Mouse (Mus musculus) ES-Bruce4 (cell line): ENCODE measurements around the gene Cfap44. TPM values are rescaled to one million over a fixed set of nuclear protein-coding genes. Genes with fewer than 3 reads are reported as not detected.
A peak's percentile ranks its signal among the peaks of the same experiment; 100 is the strongest.

ENCODE experiments used
- H3K27ac ChIP-seq: 2 replicates; pipeline ENCODE4 v1.5.1; 2012; ENCODE audit warnings: low read length, inconsistent platforms; ENCODE audit not compliant: insufficient read depth
- H3K27me3 ChIP-seq: 2 replicates; pipeline ENCODE4 v1.6.1; 2012; ENCODE audit warnings: mild to moderate bottlenecking, low read length, inconsistent platforms; ENCODE audit not compliant: control insufficient read depth, poor library complexity, insufficient read depth, severe bottlenecking
- H3K36me3 ChIP-seq: 2 replicates; pipeline ENCODE4 v1.6.1; 2012; ENCODE audit warnings: inconsistent platforms, mild to moderate bottlenecking, low read length, moderate library complexity; ENCODE audit not compliant: control insufficient read depth, poor library complexity, insufficient read depth, severe bottlenecking
- H3K4me1 ChIP-seq: one replicate; pipeline ENCODE4 v1.8.1; 2011; ENCODE audit warnings: low read length; ENCODE audit not compliant: control insufficient read depth, insufficient read depth
- H3K4me3 ChIP-seq: 2 replicates; pipeline ENCODE4 v1.5.1; 2011; ENCODE audit warnings: low read depth, mild to moderate bottlenecking, low read length
- H3K9ac ChIP-seq: 2 replicates; pipeline ENCODE4 v1.6.1; 2012; ENCODE audit warnings: low read depth, mild to moderate bottlenecking, inconsistent platforms; ENCODE audit not compliant: poor library complexity, severe bottlenecking
- H3K9me3 ChIP-seq: replicated peaks from 2 replicates; pipeline ENCODE4 v1.6.1; 2012; ENCODE audit warnings: mild to moderate bottlenecking, low read length, inconsistent platforms; ENCODE audit not compliant: control insufficient read depth, poor library complexity, insufficient read depth, severe bottlenecking
- CTCF ChIP-seq: IDR thresholded peaks from one replicate; pipeline ENCODE4 v1.8.1; 2011; ENCODE audit warnings: low read depth, low read length
- EP300 ChIP-seq: IDR thresholded peaks from 2 replicates; pipeline ENCODE4 v1.6.1; 2011; ENCODE audit warnings: low read depth, low read length; ENCODE audit not compliant: insufficient read depth
- POLR2A ChIP-seq: IDR thresholded peaks from one replicate; pipeline ENCODE4 v1.8.1; 2011; ENCODE audit warnings: low read length; ENCODE audit not compliant: insufficient read depth
- polyA plus RNA-seq: library from polyadenylated mRNA; stranded (reverse); fragments of >200 nt; gene quantifications from 2 replicates; pipeline ENCODE4 v1.2.4, GENCODE M21; 2011; ENCODE audit warnings: low read depth; ENCODE audit not compliant: missing spikeins, insufficient read depth, insufficient read length

Gene Cfap44
- polyA plus RNA-seq, 1 experiment, result 2.7 TPM

DNA sequence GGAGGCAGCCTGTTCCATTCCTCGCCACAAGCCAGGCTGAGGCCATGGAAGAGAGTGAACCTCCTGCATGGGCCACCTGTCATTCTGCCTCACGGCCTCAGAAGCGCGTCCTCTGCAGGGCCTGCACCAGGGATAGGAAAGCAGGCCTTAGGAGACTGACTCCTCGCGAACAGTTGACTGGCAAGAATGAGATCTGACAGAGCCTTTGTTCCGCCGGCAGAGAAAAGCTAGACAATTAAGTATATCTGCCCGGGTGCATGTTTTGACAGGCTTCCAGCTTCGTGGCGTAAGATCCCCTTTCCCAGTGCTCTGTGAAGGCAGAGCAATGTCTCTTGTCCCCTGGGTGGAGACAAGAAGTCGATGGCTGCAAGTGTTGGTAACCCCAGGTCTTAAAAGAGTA is 132.1 kb downstream of the Cfap44 start:
- TF ChIP-seq POLR2A (no peak), EP300 (no peak), CTCF (no peak)
- Histone ChIP-seq H3K36me3 (no peaks in the 10 kb centered on the region), H3K9me3 (no peaks in the 10 kb centered on the region), H3K27ac (no peak overlapping the region), H3K4me1 (peaks cover 5% of the 10 kb centered on the region), H3K27me3 (no peaks in the 10 kb centered on the region; the same call in 1 of the 2 replicates), H3K9ac (no peak overlapping the region), H3K4me3 (no peak overlapping the region)

DNA sequence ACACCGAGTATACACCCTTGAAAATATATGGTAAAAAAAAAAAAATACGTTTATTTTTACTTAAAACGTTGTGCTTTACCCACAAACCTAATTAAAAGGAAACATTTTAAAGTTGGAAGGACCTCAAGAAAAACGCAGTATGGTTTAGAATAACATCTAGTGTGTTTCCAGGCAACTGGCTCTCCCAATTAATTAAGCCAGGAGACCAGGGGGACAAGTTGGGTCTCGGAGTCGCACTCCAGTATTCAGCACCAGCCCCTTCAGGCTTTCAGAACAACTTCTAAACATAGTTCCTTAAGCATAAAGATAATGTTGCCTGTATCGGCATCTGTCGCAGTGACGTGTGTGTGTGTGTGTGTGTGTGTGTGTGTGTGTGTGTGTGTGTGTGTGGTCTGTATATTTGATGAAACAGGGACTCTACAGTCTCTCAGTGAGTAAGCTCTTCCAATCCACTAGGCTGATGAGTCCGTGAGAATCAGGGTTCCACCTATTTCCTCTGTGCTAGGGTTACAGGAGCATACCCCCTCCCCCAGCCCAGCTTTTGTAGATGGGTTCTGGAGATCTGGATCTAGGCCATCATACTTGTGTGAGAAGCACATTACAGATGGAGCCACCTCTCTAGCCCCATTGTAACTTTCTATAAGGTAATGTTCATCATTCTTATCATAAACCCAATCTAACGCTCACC is 132.8 kb downstream of the Cfap44 start:
- Histone ChIP-seq H3K9ac (no peak overlapping the region), H3K36me3 (no peaks in the 10 kb centered on the region), H3K9me3 (no peaks in the 10 kb centered on the region), H3K27me3 (no peaks in the 10 kb centered on the region; the same call in 1 of the 2 replicates), H3K4me1 (peaks cover 5% of the 10 kb centered on the region), H3K27ac (no peak overlapping the region), H3K4me3 (no peak overlapping the region)
- TF ChIP-seq POLR2A, result no peak
- TF ChIP-seq CTCF, result no peak
- TF ChIP-seq EP300, result no peak

- Histone ChIP-seq H3K27ac (no peak overlapping the region), H3K27me3 (no peaks in the 10 kb centered on the region; the same call in 1 of the 2 replicates), H3K9ac (no peak overlapping the region), H3K4me3 (no peak overlapping the region), H3K4me1 (peaks cover 5% of the 10 kb centered on the region), H3K9me3 (no peaks in the 10 kb centered on the region), H3K36me3 (no peaks in the 10 kb centered on the region)
- no peak for TF ChIP-seq CTCF
- no peak for TF ChIP-seq EP300
- TF ChIP-seq POLR2A, result no peak
Observed at GRCm38 (mm10) chr16:44528955-44529354, 134.4 kb downstream of the Cfap44 start.

DNA sequence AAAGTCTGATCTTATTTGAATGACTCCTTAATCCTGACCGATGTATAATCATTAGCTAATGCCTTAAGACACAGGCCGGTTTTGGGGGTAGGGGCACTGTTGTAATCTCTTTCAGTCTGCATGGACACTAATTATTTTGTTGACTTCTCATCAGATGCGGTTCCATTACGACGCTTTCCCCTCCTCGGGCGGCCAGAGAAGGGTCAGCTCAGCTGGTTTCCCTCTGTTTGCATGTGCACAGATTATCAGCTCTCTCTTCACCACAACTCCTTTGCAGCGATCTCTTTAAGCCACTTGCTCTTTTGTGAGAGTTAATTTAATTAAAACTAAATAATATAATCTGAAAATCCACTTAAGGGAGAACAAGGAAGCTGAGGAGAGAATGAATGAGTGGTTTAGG is 135.1 kb downstream of the Cfap44 start:
- H3K4me3 ChIP-seq, result no peak overlapping the region
- no peak overlapping the region for H3K9ac ChIP-seq
- H3K36me3 ChIP-seq, result no peaks in the 10 kb centered on the region
- no peaks in the 10 kb centered on the region for H3K9me3 ChIP-seq
- no peaks in the 10 kb centered on the region; the same call in 1 of the 2 replicates for H3K27me3 ChIP-seq
- no peak for TF ChIP-seq CTCF
- no peak for TF ChIP-seq POLR2A
- no peak for TF ChIP-seq EP300
- H3K4me1 ChIP-seq, result peaks cover 5% of the 10 kb centered on the region
- H3K27ac ChIP-seq, result no peak overlapping the region

GRCm38 (mm10) chr16:44530191-44530590 is 135.6 kb downstream of the Cfap44 start:
- Histone ChIP-seq H3K27ac (no peak overlapping the region), H3K9ac (no peak overlapping the region), H3K4me3 (no peak overlapping the region)

GRCm38 (mm10) chr16:44530829-44531228 is 136.2 kb downstream of the Cfap44 start:
- Histone ChIP-seq H3K4me3 (peak overlapping the region; percentile 17; the same call in 1 of the 2 replicates), H3K9ac (no peak overlapping the region), H3K9me3 (no peaks in the 10 kb centered on the region), H3K27me3 (no peaks in the 10 kb centered on the region; the same call in 1 of the 2 replicates), H3K36me3 (no peaks in the 10 kb centered on the region), H3K4me1 (peaks cover 5% of the 10 kb centered on the region), H3K27ac (no peak overlapping the region)
- no peak for TF ChIP-seq POLR2A
- no peak for TF ChIP-seq EP300
- no peak for TF ChIP-seq CTCF

More at GRCm38 (mm10) chr16:44530191-44530590, 135.6 kb downstream of the Cfap44 start:
- TF ChIP-seq CTCF (no peak), EP300 (no peak), POLR2A (no peak)
- Histone ChIP-seq H3K27me3 (no peaks in the 10 kb centered on the region; the same call in 1 of the 2 replicates), H3K4me1 (peaks cover 5% of the 10 kb centered on the region), H3K9me3 (no peaks in the 10 kb centered on the region), H3K36me3 (no peaks in the 10 kb centered on the region)
